Mouse (Mus musculus) liver, embryonic 14.5 days (tissue): Measurements from ENCODE around the gene Agbl5.

Experiments
- CTCF ChIP-seq: IDR thresholded peaks from 2 replicates; pipeline ENCODE4 v1.5.1; 2016; ENCODE audit warnings: antibody characterized with exemption, low read depth, control low read depth
- EP300 ChIP-seq: IDR thresholded peaks from 2 replicates; pipeline ENCODE4 v1.6.1; 2016; ENCODE audit warnings: antibody characterized with exemption, low read depth

- TF ChIP-seq CTCF (no peak), EP300 (no peak)
Measured at GRCm38 (mm10) chr5:30933705-30934104, 45.2 kb downstream of the Agbl5 start.
